Mouse (Mus musculus) liver, postnatal 0 days (tissue): ENCODE data around the gene Sppl2a. TPM values are rescaled to one million over a fixed set of nuclear protein-coding genes. Genes with fewer than 3 reads are reported as not detected.
"Not testable (repeated sequence)": the region's sequence is repeated elsewhere in the genome, so short reads cannot be mapped to it uniquely, and the experiment has no call there.

Source experiments
- ATAC-seq: fragments of 200-750 bp; cut with Nextera tagmentation; 2 replicates; pipeline ENCODE4 v1.8.0; 2017; ENCODE audit warnings: mild to moderate bottlenecking, moderate library complexity
- DNase-seq: peaks from one replicate; pipeline ENCODE4 v3.0.0-alpha.2; 2016
- H3K27ac ChIP-seq: fragments of 300-500 bp; sonication (generic); 2 replicates; pipeline ENCODE4 v1.5.1; 2014; ENCODE audit warnings: antibody characterized with exemption, moderate library complexity, mild to moderate bottlenecking, low read depth
- H3K27me3 ChIP-seq: fragments of 300-500 bp; sonication (generic); 2 replicates; pipeline ENCODE4 v1.6.1; 2014; ENCODE audit warnings: low read length, control low read depth, mixed read lengths; ENCODE audit not compliant: insufficient read depth
- H3K36me3 ChIP-seq: fragments of 300-500 bp; sonication (generic); replicated peaks from 2 replicates; pipeline ENCODE4 v1.6.1; 2014; ENCODE audit warnings: mild to moderate bottlenecking, control low read depth, low read length, moderate library complexity, mixed read lengths; ENCODE audit not compliant: insufficient read depth
- H3K4me1 ChIP-seq: fragments of 300-500 bp; sonication (generic); 2 replicates; pipeline ENCODE4 v1.6.1; 2014; ENCODE audit warnings: antibody characterized with exemption, mild to moderate bottlenecking, control low read depth; ENCODE audit not compliant: insufficient read depth
- H3K4me2 ChIP-seq: fragments of 300-500 bp; sonication (generic); 2 replicates; pipeline ENCODE4 v1.6.1; 2014; ENCODE audit warnings: low read depth, mild to moderate bottlenecking, low read length, moderate library complexity, mixed read lengths
- H3K4me3 ChIP-seq: fragments of 300-500 bp; sonication (generic); 2 replicates; pipeline ENCODE4 v1.5.1; 2014; ENCODE audit warnings: low read depth, low read length
- H3K9ac ChIP-seq: fragments of 300-500 bp; sonication (generic); replicated peaks from 2 replicates; pipeline ENCODE4 v1.6.1; 2014; ENCODE audit warnings: mild to moderate bottlenecking, moderate library complexity
- H3K9me3 ChIP-seq: fragments of 300-500 bp; sonication (generic); 2 replicates; pipeline ENCODE4 v1.6.1; 2016; ENCODE audit warnings: mild to moderate bottlenecking, control low read depth, low read length, mixed read lengths
- CTCF ChIP-seq: sonication (generic); IDR thresholded peaks from 2 replicates; pipeline ENCODE4 v1.5.1; 2016; ENCODE audit warnings: antibody characterized with exemption, low read depth
- EP300 ChIP-seq: IDR thresholded peaks from 2 replicates; pipeline ENCODE4 v1.6.1; 2016; ENCODE audit warnings: antibody characterized with exemption, low read depth, mild to moderate bottlenecking
- WGBS: fragments of 180-500 bp; shearing (Covaris S2); extraction: QIAGEN DNeasy Blood & Tissue Kit; methylation state at CpG from one replicate; pipeline ENCODE4 v1.1.7; 2014; ENCODE audit not compliant: insufficient replicate concordance; 5-methylcytosine and 5-hydroxymethylcytosine counted together
- polyA plus RNA-seq: library from polyadenylated mRNA; unstranded; fragments of >200 nt; fragmentation: Nextera tagmentation; extraction: Ambion mirVana; gene quantifications from 2 replicates; pipeline ENCODE4 v1.2.1, GENCODE M21; 2015

The Sppl2a gene
- polyA plus RNA-seq, 1 experiment from 2014 or later: 43.4 TPM

DNA sequence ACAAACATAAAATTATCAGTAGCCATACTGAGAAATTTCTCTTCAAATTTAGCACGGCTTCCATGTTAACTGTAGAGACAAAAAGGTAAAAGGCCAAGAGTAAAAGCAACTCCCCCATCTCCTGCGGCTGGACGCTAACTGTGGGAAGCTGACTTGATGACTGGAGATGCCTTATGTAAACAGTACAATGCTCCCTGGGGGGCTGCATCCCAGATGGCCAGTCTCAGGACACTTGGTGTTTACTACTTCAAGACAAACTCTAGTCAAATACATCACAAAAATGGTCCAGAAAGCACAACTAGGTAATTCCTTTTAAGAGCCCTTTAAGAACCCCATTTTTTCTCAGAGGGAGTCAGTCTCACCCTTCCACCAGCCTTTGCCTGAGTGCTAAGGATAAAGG, 45.9 kb downstream of the Sppl2a start:
- DNase-seq (no peak), ATAC-seq (no peak)

DNA sequence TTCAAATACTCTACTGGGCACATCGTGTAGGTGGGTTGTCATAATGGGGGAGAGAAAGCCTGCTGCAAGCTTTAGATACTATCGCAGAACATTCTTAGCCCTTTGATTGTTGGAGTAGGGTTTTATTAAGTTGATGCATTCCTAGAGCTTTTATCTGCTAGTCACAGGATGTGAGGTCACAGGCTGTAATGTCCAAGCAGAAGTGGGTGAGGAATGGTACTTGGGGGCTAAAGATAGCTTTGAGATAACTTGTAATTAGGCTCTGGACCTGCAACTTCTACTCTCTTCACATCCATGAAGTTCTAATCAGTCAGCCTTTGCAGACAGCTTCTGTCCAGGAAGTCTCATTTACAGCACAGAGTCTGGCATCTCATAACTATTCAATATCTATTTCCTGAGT, 47.2 kb downstream of the Sppl2a start:
- H3K4me3 ChIP-seq: no peak overlapping the region
- no peak overlapping the region for H3K4me2 ChIP-seq
- DNase-seq (no peak), ATAC-seq (no peak)
- H3K27me3 ChIP-seq: no peaks in the 10 kb centered on the region
- no peaks in the 10 kb centered on the region for H3K36me3 ChIP-seq
- H3K9ac ChIP-seq: no peak overlapping the region
- H3K27ac ChIP-seq: no peak overlapping the region
- no peaks in the 10 kb centered on the region for H3K9me3 ChIP-seq
- no peaks in the 10 kb centered on the region for H3K4me1 ChIP-seq
- TF ChIP-seq EP300: no peak
- no peak for TF ChIP-seq CTCF
- WGBS: 67% methylated on average over 2 of the region's 2 CpGs

More for the DNA sequence above, 45.9 kb downstream of the Sppl2a start:
- Histone ChIP-seq H3K9ac (no peak overlapping the region), H3K36me3 (no peaks in the 10 kb centered on the region), H3K27ac (no peak overlapping the region), H3K27me3 (no peaks in the 10 kb centered on the region), H3K4me2 (no peak overlapping the region), H3K4me3 (no peak overlapping the region), H3K9me3 (no peaks in the 10 kb centered on the region), H3K4me1 (no peaks in the 10 kb centered on the region)
- WGBS: 76% methylated on average over 3 of the region's 3 CpGs
- no peak for TF ChIP-seq CTCF
- no peak for TF ChIP-seq EP300

DNA sequence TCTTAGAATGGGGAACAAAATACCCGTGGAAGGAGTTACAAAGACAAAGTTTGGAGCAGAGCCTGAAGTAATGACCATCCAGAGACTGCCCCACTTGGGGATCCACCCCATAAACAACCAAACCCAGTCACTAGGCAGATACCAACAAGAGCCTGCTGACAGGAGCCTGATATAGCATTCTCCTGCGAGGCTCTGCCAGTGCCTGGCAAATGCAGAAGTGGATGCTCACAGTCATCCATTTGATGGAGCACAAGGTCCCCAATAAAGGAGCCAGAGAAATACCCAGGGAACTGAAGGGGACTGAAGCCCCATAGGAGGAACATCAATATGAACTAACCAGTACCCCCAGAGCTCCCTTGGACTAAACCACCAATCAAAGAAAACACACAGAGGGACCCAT, 50.3 kb downstream of the Sppl2a start:
- H3K27me3 ChIP-seq, H3K4me1 ChIP-seq, H3K9me3 ChIP-seq, H3K36me3 ChIP-seq, H3K9ac ChIP-seq, H3K4me2 ChIP-seq, H3K4me3 ChIP-seq, H3K27ac ChIP-seq, ATAC-seq, DNase-seq: not testable (repeated sequence)
- 36% methylated on average over 2 of the region's 2 CpGs for WGBS

DNA sequence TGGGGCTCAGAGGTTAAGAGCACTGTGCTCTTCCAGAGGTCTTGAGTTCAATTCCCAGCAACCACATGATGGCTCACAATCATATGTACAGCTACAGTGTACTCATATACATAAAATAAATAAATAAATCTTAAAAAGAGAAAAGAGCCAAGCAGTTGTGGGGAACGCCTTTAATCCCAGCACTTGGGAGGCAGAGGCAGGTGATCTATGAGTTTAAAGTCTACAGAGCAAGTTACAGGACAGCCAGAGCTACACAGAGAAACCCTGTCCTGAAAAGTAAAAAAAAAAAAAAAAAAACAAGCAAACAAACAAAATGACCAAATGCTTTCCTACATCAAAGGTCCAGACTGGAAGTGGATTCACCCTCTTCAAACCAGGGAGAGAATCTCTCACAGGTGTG, 55.0 kb downstream of the Sppl2a start:
- Histone ChIP-seq H3K9me3 (no peaks in the 10 kb centered on the region), H3K4me2 (no peak overlapping the region), H3K27me3 (no peaks in the 10 kb centered on the region), H3K27ac (no peak overlapping the region), H3K4me3 (no peak overlapping the region), H3K4me1 (peaks cover 12% of the 10 kb centered on the region), H3K9ac (no peak overlapping the region), H3K36me3 (no peaks in the 10 kb centered on the region)
- 89% methylated on average over 1 of the region's 1 CpGs for WGBS
- DNase-seq (no peak), ATAC-seq (no peak)
- TF ChIP-seq CTCF (no peak), EP300 (no peak)

DNA sequence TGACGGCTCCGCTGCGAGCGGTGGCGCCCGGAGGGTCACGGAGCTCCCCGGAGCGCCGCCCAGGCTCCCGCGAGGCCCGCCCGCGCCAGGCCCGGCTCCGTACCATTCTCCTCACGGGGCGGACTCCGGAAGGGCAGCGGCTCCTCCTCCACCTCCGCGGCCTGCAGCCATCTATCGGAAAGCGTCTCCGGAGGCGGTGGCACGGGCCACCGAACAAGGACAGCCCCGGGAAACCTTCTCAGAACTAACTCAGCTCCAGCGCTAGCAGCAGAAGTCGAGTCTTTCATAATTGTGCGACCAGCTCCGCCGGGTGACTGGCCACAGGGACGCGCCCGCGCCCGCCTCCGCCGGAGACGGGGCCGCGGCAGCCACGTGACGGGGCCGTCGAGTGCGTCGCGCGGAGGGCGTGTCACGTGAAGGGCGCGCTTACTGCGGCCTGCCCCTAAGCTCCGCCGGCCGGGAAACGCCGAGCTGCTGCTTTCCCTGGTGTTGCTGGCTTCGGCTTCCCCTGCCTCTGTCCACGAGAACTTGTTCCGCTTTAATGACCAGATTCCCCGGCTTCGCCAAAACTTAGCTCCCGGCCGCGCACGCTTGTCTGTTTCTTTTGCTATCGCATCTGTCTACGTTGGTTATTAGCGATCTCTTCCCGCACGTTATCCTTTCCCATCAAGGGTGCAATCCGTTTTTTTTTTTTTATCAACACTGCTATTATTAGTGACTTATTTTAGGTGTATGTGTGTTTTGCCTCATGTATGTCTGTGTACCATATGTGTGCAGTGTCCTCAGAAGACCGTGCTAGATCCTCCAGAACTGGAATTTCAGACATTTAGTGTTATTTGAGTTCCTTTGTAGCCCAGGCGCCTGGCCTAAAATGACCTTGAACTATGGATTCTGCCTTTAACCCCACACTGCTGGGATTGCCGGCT, 56.9 kb downstream of the Sppl2a start, which contains the start of gene Trpm7:
Trpm7 (minus strand) TSS at position 360 of the 926 bp plus-strand sequence.
- peak within 1 kb of the TSS; percentile 69 for H3K4me3 ChIP-seq
- no peak for TF ChIP-seq CTCF
- 0 out of 2 replicates have a peak, but pooled peaks have one; percentile 10 for TF ChIP-seq EP300
- H3K4me2 ChIP-seq: peak within 1 kb of the TSS; percentile 77
- H3K27ac ChIP-seq: peak within 1 kb of the TSS; percentile 97
- peak; percentile 96 for ATAC-seq
- WGBS: 2% methylated on average over 72 of the region's 81 CpGs
- peaks cover 15% of the 10 kb centered on the region for H3K4me1 ChIP-seq
- H3K27me3 ChIP-seq: no peaks in the 10 kb centered on the region
- no peaks in the 10 kb centered on the region for H3K36me3 ChIP-seq
- DNase-seq: peak; percentile 94
- peak within 1 kb of the TSS; percentile 76 for H3K9ac ChIP-seq
- no peaks in the 10 kb centered on the region for H3K9me3 ChIP-seq

DNA sequence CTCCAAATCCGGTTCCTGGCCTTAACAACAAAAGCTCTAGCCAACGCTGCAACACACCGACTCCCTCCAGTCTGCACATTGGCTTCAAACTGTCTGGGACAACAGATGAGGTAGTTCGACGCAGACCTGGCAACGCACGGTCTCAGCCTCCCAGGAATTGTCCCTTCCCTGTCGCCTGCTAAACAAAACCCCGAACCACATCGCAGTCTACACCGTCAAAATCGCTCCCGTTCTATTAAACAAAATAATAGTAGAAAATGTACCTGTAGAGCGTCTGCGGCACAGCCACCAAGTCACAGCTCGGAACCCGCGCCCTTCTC, 57.6 kb downstream of the Sppl2a start:
- H3K9ac ChIP-seq: peak overlapping the region; percentile 76
- no peak for TF ChIP-seq EP300
- peak; percentile 52 for ATAC-seq
- H3K4me1 ChIP-seq: peaks cover 15% of the 10 kb centered on the region
- no peaks in the 10 kb centered on the region for H3K27me3 ChIP-seq
- no peaks in the 10 kb centered on the region for H3K9me3 ChIP-seq
- no peaks in the 10 kb centered on the region for H3K36me3 ChIP-seq
- peak overlapping the region; percentile 69 for H3K4me3 ChIP-seq
- WGBS: under 1% methylated on average over 18 of the region's 18 CpGs
- no peak for DNase-seq
- peak overlapping the region; percentile 77 for H3K4me2 ChIP-seq
- peak overlapping the region; percentile 97 for H3K27ac ChIP-seq
